Mouse (Mus musculus) olfactory bulb, adult 2 months (tissue): ENCODE data around the gene Neto2.

ENCODE experiments used
- CTCF ChIP-seq: fragments of 200-500 bp; IDR thresholded peaks from 2 replicates; pipeline ENCODE4 v1.5.1; 2012; ENCODE audit warnings: low read depth, mild to moderate bottlenecking, low read length, moderate library complexity; ENCODE audit not compliant: insufficient read depth
- POLR2A ChIP-seq: fragments of 200-500 bp; IDR thresholded peaks from 2 replicates; pipeline ENCODE4 v1.6.1; 2012; ENCODE audit warnings: mild to moderate bottlenecking, low read depth, low read length, moderate library complexity; ENCODE audit not compliant: insufficient read depth

DNA sequence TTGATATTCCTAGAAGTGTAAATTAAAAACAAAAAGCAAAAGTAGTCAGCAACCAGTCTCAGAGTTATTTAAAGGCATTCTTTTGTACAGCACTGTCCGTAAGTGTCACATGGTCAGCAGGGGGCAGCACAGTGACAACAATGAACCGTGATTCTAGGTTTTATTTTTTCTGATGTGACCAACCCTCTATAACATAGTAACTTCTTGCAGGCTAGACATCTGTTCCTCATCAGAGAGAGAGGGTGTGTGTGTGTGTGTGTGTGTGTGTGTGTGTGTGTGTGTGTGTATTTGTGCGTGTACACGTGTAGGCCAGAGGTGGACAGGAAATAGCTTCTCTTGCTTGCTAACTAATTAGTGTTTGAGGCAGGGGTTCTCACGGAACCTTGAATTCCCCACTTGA is 38.7 kb downstream of the Neto2 start:
- no peak for TF ChIP-seq CTCF
- TF ChIP-seq POLR2A, result no peak
